Mouse (Mus musculus) embryonic facial prominence, embryonic 13.5 days (tissue): ENCODE measurements at regions not wholly inside any gene's neighbourhood (a gene's known extent, or its start where the extent isn't known, plus 50 kb on each side); places are given as distances from the start of the nearest gene placed in this dataset.

ENCODE experiments used
- ATAC-seq: fragments of 200-750 bp; cut with Nextera tagmentation; 2 replicates; pipeline ENCODE4 v1.8.0; 2017; ENCODE audit warnings: low read depth; ENCODE audit not compliant: insufficient number of reproducible peaks, insufficient read depth, low FRiP score, low TSS enrichment
- H3K27ac ChIP-seq: fragments of 300-500 bp; sonication (generic); 2 replicates; pipeline ENCODE4 v1.5.1; 2015; ENCODE audit warnings: moderate library complexity, mild to moderate bottlenecking, inconsistent platforms
- H3K27me3 ChIP-seq: fragments of 300-500 bp; sonication (generic); 2 replicates; pipeline ENCODE4 v1.6.1; 2015; ENCODE audit warnings: mild to moderate bottlenecking, inconsistent platforms
- H3K36me3 ChIP-seq: fragments of 300-500 bp; sonication (generic); 2 replicates; pipeline ENCODE4 v1.6.1; 2015; ENCODE audit warnings: mild to moderate bottlenecking, inconsistent platforms
- H3K4me1 ChIP-seq: fragments of 300-500 bp; sonication (generic); 2 replicates; pipeline ENCODE4 v1.6.1; 2015; ENCODE audit warnings: inconsistent platforms
- H3K4me2 ChIP-seq: fragments of 300-500 bp; sonication (generic); 2 replicates; pipeline ENCODE4 v1.6.1; 2015; ENCODE audit warnings: moderate library complexity, mild to moderate bottlenecking, inconsistent platforms
- H3K4me3 ChIP-seq: fragments of 300-500 bp; sonication (generic); 2 replicates; pipeline ENCODE4 v1.5.1; 2015; ENCODE audit warnings: mild to moderate bottlenecking, inconsistent platforms
- H3K9ac ChIP-seq: fragments of 300-500 bp; sonication (generic); 2 replicates; pipeline ENCODE4 v1.6.1; 2015; ENCODE audit warnings: mild to moderate bottlenecking, inconsistent platforms
- H3K9me3 ChIP-seq: fragments of 300-500 bp; sonication (generic); 2 replicates; pipeline ENCODE4 v1.6.1; 2016; ENCODE audit warnings: inconsistent platforms
- WGBS: fragments of 180-500 bp; shearing (Covaris S2); methylation state at CpG from one replicate; pipeline ENCODE4 v1.1.7; 2015; ENCODE audit warnings: mixed read lengths; 5-methylcytosine and 5-hydroxymethylcytosine counted together

DNA sequence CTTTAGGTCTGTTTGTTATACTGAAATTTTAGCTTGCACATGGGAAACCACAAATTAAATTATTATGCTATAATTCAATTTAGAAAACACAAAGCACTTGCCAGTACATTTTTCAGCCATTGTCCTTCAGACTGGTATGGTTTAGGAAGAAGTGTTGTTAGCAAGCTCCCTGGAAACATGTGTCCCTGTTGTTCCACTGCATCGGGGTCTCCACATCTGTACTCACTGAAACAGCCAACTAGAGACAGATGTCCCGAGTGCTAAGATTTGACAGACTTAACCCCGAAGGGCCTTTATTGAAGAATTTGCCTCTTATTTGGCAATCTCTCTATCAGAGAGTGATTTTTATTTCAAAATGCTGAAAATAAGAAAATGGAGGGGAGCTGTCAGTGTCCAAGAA is 362.6 kb downstream of the Rfpl4b start:
- Histone ChIP-seq H3K4me1 (peaks cover 7% of the 10 kb centered on the region), H3K9me3 (0 out of 2 replicates have a peak, but pooled peaks cover 2% of the 10 kb centered on the region), H3K27me3 (no peaks in the 10 kb centered on the region), H3K27ac (no peak overlapping the region), H3K36me3 (no peaks in the 10 kb centered on the region), H3K4me3 (no peak overlapping the region), H3K4me2 (no peak overlapping the region), H3K9ac (no peak overlapping the region)
- ATAC-seq: peak; percentile 72; the same call in 1 of the 2 replicates
- 15% methylated on average over 3 of the region's 3 CpGs for WGBS

DNA sequence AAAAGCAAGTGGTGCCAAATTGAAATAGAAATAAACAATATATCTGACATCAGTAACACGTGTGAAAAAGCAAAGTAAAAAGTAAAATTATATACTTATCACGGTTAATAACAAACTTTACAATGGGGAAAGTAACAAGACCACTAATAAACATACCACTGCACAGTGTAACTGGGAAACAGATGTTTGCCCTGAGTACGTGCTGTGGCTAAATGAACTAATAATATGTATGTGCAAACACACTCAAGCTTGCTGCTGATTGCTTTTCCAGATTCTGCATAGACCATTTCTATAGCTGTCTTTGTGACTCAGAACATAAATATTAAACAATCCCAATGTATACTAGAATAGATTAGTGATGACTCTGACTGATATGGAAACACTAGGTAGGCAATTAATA is 363.2 kb downstream of the Rfpl4b start:
- Histone ChIP-seq H3K36me3 (no peaks in the 10 kb centered on the region), H3K9me3 (0 out of 2 replicates have a peak, but pooled peaks cover 2% of the 10 kb centered on the region), H3K27me3 (no peaks in the 10 kb centered on the region), H3K4me2 (no peak overlapping the region), H3K4me3 (no peak overlapping the region), H3K9ac (no peak overlapping the region), H3K4me1 (peaks cover 7% of the 10 kb centered on the region), H3K27ac (peak overlapping the region; percentile 39; the same call in 1 of the 2 replicates)
- ATAC-seq: no peak
- WGBS: 35% methylated on average over 3 of the region's 3 CpGs

DNA sequence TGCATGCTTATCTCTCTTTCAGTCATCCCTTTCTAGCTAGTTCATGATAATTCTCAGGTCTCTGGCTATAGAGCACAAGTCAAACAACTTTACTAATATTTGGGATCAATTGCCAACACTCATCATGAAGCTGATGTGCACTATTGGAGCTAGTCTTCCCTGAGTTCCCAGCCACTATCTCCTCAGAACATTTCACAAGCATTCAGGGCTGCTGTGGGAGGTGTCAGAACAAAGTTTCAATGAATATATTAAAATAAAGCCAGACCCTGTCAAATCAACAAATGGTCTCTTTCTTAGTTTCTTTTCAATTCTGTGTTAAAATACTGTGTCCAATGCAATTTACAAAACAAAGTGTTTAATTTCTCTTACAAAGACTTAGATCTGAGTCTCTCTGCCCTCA is 364.8 kb downstream of the Rfpl4b start:
- H3K4me2 ChIP-seq: no peak overlapping the region
- H3K4me1 ChIP-seq: peaks cover 7% of the 10 kb centered on the region
- H3K9ac ChIP-seq: no peak overlapping the region
- ATAC-seq: no peak
- H3K27ac ChIP-seq: no peak overlapping the region
- no peaks in the 10 kb centered on the region for H3K36me3 ChIP-seq
- H3K9me3 ChIP-seq: no peaks in the 10 kb centered on the region
- H3K4me3 ChIP-seq: no peak overlapping the region
- no peaks in the 10 kb centered on the region for H3K27me3 ChIP-seq

DNA sequence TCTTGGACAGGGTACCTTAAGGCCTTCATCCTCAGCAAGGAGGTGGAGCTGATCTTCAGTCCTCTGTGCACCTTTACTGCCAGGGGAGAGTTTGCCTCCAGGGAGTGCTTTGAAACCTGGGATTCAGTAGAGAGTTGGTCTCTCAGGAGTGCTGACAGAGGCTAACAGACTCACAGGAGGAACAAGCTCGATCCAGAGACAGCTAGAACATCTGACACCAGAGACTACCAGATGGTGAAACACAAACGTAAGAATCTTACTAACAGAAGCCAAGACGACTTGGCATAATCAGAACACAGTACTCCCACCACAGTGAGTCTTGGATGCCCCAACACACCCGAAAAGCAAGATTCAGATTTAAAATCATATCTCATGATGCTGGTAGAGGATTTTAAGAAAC is 372.3 kb downstream of the Rfpl4b start:
- Histone ChIP-seq H3K9me3 (no peaks in the 10 kb centered on the region), H3K27me3 (no peaks in the 10 kb centered on the region), H3K9ac (no peak overlapping the region), H3K27ac (no peak overlapping the region), H3K36me3 (no peaks in the 10 kb centered on the region), H3K4me2 (no peak overlapping the region), H3K4me3 (no peak overlapping the region), H3K4me1 (no peaks in the 10 kb centered on the region)
- 84% methylated on average over 4 of the region's 4 CpGs for WGBS
- ATAC-seq: no peak

DNA sequence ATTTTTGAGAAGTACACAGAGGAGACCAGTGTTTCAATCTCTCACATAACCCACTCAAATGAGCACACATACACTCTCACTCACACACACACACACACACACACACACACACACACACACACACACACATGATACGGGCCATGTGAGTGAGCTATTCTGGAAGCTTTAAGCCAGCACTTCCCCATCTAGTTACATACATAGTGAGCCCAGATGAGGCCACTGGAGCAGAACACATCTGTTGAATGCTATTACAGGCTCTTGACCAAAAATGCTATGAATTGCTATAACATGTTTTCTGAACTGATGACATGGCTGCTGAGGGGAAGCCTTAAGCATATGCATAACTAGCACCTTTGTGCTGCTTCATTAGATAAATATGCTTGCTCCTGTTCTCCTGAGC is 373.9 kb downstream of the Rfpl4b start:
- no peaks in the 10 kb centered on the region for H3K4me1 ChIP-seq
- H3K4me2 ChIP-seq: no peak overlapping the region
- ATAC-seq: no peak
- H3K9ac ChIP-seq: no peak overlapping the region
- H3K4me3 ChIP-seq: no peak overlapping the region
- no peaks in the 10 kb centered on the region for H3K36me3 ChIP-seq
- 69% methylated on average over 1 of the region's 1 CpGs for WGBS
- H3K27me3 ChIP-seq: no peaks in the 10 kb centered on the region
- no peaks in the 10 kb centered on the region for H3K9me3 ChIP-seq
- peak overlapping the region; percentile 60 for H3K27ac ChIP-seq

DNA sequence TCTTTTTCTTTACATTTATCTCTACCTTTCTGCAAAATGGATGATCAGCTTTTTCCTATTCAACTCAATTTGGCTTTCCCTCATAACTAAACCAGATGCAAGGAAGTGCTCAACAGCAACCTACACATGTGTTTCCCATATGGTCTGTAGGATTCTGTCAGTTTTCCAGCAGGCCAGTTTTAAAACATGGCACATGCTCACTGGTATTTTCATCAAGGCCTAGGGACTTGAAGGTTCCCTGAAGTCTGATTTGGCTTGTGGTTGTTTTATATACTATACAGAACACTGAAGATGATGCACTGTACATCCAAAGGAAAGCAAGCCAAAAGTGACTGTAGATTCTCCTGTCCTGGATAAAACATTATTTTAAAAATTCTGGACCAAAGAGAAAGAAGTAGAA is 374.3 kb downstream of the Rfpl4b start:
- no peaks in the 10 kb centered on the region for H3K27me3 ChIP-seq
- H3K9me3 ChIP-seq: no peaks in the 10 kb centered on the region
- no peaks in the 10 kb centered on the region for H3K36me3 ChIP-seq
- no peak overlapping the region for H3K9ac ChIP-seq
- H3K27ac ChIP-seq: peak overlapping the region; percentile 60; the same call in 1 of the 2 replicates
- no peak overlapping the region for H3K4me3 ChIP-seq
- no peak overlapping the region for H3K4me2 ChIP-seq
- no peak for ATAC-seq
- H3K4me1 ChIP-seq: no peaks in the 10 kb centered on the region

DNA sequence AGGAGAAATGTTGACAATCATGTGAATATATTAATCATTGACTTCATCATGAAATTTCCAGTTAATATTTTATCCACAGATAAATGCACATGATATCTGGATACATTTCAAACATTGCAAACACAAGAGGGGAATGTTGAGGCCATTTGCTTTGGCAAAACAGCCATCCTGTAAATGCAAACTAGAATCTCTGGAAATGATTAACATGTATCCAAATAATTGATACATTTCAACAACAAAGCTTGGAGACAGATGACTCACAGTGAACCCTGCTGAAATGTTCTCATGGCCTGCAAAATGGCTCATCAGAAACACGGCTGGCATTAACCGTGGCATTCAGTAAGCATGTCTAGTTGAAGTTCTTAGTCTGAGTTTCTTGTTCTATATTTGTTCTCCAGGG is 382.3 kb downstream of the Rfpl4b start:
- Histone ChIP-seq H3K9me3 (no peaks in the 10 kb centered on the region), H3K4me3 (no peak overlapping the region), H3K27me3 (no peaks in the 10 kb centered on the region), H3K27ac (no peak overlapping the region), H3K9ac (no peak overlapping the region), H3K4me1 (no peaks in the 10 kb centered on the region), H3K4me2 (no peak overlapping the region), H3K36me3 (no peaks in the 10 kb centered on the region)
- 65% methylated on average over 2 of the region's 2 CpGs for WGBS
- ATAC-seq: no peak

DNA sequence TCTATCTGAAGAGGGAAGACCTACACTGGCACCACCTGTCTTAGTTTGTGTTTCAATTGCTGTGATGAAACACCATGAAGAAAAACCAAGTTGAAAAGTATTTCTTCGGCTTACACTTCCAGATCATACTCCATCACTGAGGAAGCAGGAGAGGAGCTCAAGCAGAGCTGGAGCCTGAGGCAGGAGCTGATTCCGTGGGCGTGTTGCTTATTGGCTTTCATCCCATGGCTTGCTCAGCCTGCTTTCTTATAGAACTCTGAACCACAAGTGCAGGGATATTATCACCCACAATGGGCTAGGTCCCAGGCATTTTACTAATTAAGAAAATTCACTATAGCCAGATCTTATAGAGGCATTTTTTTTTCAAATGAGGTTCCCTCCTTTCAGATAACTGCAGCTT is 384.7 kb downstream of the Rfpl4b start:
- Histone ChIP-seq H3K36me3 (no peaks in the 10 kb centered on the region), H3K4me3 (no peak overlapping the region), H3K9ac (no peak overlapping the region), H3K27me3 (no peaks in the 10 kb centered on the region), H3K9me3 (0 out of 2 replicates have a peak, but pooled peaks cover 3% of the 10 kb centered on the region), H3K27ac (no peak overlapping the region), H3K4me2 (no peak overlapping the region), H3K4me1 (no peaks in the 10 kb centered on the region)
- 78% methylated on average over 3 of the region's 3 CpGs for WGBS
- no peak for ATAC-seq

DNA sequence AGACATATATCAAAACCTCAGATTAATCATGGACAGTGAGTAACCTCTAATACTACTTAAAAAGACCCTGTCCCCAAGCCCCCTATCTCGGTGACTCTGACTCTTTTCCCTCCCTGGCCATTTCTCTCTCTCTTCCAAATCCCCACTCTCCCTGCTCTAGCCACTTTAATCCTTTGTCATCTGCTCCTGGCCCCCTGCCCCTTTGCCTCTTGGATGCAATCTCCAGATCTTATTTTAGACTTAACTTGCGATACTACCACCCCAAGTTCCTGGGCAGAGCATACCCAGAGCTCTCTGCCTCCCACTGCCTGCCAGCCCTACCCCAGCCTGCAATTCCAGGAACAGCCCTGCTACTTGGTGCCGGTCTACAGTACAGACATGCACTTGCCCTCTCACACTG is 400.0 kb downstream of the Rfpl4b start:
- ATAC-seq: no peak

DNA sequence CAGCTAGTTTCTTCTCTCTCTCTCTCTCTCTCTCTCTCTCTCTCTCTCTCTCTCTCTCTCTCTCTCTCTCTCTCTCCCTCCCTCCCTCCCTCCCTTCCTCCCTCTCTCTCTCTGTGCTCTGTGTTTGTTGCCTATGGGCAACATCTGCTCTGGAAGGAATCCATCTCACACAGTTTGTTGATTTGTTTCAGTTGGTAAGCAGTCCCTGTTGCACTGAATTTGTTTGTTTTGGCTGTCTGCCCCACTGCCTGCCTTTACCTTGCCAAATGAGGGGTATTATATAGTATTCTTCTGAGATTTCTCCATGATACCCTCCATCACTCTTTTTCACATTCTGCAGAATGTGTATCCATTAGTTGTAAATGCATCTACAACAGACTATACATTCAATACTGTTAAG is 401.8 kb downstream of the Rfpl4b start:
- H3K9ac ChIP-seq: no peak overlapping the region
- no peak overlapping the region for H3K27ac ChIP-seq
- no peaks in the 10 kb centered on the region for H3K27me3 ChIP-seq
- H3K4me2 ChIP-seq: no peak overlapping the region
- H3K36me3 ChIP-seq: no peaks in the 10 kb centered on the region
- no peaks in the 10 kb centered on the region for H3K4me1 ChIP-seq
- H3K9me3 ChIP-seq: no peaks in the 10 kb centered on the region
- no peak for ATAC-seq
- no peak overlapping the region for H3K4me3 ChIP-seq

More for the DNA sequence above, 400.0 kb downstream of the Rfpl4b start:
- Histone ChIP-seq H3K4me3 (no peak overlapping the region), H3K27me3 (no peaks in the 10 kb centered on the region), H3K4me2 (no peak overlapping the region), H3K9ac (no peak overlapping the region), H3K9me3 (no peaks in the 10 kb centered on the region), H3K4me1 (no peaks in the 10 kb centered on the region), H3K27ac (no peak overlapping the region), H3K36me3 (no peaks in the 10 kb centered on the region)
- WGBS: 90% methylated on average over 3 of the region's 3 CpGs

DNA sequence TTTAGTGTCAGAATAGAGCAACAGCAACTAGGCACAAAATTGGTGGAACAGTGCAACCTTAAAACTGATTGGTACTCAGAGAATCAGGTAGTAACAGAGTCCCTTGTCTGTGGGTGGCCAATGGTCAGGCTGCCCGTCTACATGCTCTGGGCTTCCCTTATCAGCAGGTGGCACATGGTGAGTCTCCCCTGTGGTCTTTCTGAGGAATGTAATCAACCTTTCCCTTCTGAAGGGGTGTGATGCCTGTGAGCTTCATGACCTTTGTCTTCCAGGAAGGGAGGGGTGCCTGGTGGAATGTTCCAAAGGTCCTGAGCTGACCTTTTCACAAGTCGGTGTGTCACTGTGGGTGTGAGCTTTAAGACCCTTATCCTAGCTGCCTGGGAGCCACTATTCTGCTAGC is 438.4 kb downstream of the Rfpl4b start:
- ATAC-seq: no peak
- Histone ChIP-seq H3K4me2 (no peak overlapping the region), H3K27ac (no peak overlapping the region), H3K36me3 (no peaks in the 10 kb centered on the region), H3K4me3 (no peak overlapping the region), H3K4me1 (no peaks in the 10 kb centered on the region), H3K9ac (no peak overlapping the region), H3K9me3 (no peaks in the 10 kb centered on the region), H3K27me3 (no peaks in the 10 kb centered on the region)
- WGBS: 53% methylated on average over 2 of the region's 2 CpGs

DNA sequence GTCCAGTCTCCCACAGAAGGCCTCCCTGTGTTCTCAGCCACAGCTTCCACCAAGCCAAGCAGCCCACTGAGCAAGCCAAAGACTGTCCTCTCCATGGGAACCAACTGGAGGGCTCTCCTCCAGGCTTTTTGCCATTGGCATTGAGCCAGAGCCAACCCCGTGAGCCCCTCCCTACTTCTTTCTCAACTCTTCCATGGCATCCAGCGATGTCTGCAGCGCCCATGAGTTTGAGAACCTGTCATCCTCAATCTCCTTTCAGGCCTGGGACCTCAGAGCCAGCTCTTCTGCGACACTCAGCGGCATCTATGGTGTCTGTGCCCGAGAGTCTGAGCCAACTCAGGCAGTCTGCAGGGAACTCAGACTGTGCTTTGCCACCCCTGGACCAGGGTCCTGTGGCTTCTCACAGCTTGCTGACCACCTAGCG is 439.7 kb downstream of the Rfpl4b start:
- Histone ChIP-seq H3K27me3 (no peaks in the 10 kb centered on the region), H3K9me3 (no peaks in the 10 kb centered on the region), H3K4me3 (no peak overlapping the region), H3K36me3 (no peaks in the 10 kb centered on the region), H3K4me1 (no peaks in the 10 kb centered on the region), H3K9ac (no peak overlapping the region), H3K4me2 (no peak overlapping the region), H3K27ac (no peak overlapping the region)
- ATAC-seq: no peak
- WGBS: 92% methylated on average over 7 of the region's 7 CpGs

DNA sequence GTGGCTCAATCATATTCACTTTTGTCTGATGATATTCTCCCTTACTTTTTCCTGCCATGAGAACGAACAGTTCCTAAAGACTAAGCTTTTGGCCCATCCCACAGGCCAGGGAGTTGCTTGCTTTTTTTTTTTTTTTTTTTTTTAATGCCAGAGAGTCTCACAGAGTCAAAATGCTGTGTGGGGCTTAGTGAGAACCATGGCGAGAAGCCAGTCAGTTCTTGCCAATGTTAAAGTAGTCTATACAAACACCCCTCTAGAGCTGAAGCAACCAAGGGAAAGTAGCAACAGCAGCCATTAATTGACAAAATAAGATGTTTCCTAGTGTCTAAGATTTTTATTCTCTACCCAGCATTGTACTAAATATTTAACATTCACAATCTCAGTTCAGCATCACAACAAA is 441.2 kb downstream of the Rfpl4b start:
- no peaks in the 10 kb centered on the region for H3K27me3 ChIP-seq
- no peak overlapping the region for H3K27ac ChIP-seq
- H3K9ac ChIP-seq: no peak overlapping the region
- H3K9me3 ChIP-seq: no peaks in the 10 kb centered on the region
- H3K36me3 ChIP-seq: no peaks in the 10 kb centered on the region
- 88% methylated on average over 2 of the region's 2 CpGs for WGBS
- no peak overlapping the region for H3K4me2 ChIP-seq
- no peaks in the 10 kb centered on the region for H3K4me1 ChIP-seq
- no peak for ATAC-seq
- no peak overlapping the region for H3K4me3 ChIP-seq
